Mouse (Mus musculus): ENCODE data around the gene Ajap1. TPM values are rescaled to one million over a fixed set of nuclear protein-coding genes. Genes with fewer than 3 reads are reported as not detected.

The Ajap1 gene
- polyA plus RNA-seq, 1 experiment from 2014 or later, result 0.20 TPM

- H3K9ac ChIP-seq, result no peak overlapping the region
- no peak overlapping the region for H3K4me3 ChIP-seq (replicated peaks)
- ATAC-seq (ENCODE audit: insufficient read depth), result no peak
- WGBS (ENCODE audit: insufficient replicate concordance), result 39% methylated on average over 9 of the region's 9 CpGs
- H3K9me3 ChIP-seq (replicated peaks), result peaks cover 11% of the 10 kb centered on the region; the same call in 1 of the 2 replicates
- H3K27ac ChIP-seq (replicated peaks), result no peak overlapping the region
- H3K27me3 ChIP-seq, result no peaks in the 10 kb centered on the region
- H3K36me3 ChIP-seq (replicated peaks), result no peaks in the 10 kb centered on the region
- no peaks in the 10 kb centered on the region for H3K4me1 ChIP-seq (replicated peaks)
- H3K4me2 ChIP-seq, result no peak overlapping the region
These were observed 124.9 kb downstream of the Ajap1 start for GRCm38 (mm10) chr4:153357539-153358242.

GRCm38 (mm10) chr4:153356236-153356635 lies 126.4 kb downstream of the Ajap1 start:
- Histone ChIP-seq H3K9me3 (replicated peaks) (0 out of 2 replicates have a peak, but pooled peaks cover 5% of the 10 kb centered on the region), H3K4me1 (replicated peaks) (no peaks in the 10 kb centered on the region), H3K36me3 (replicated peaks) (no peaks in the 10 kb centered on the region), H3K9ac (no peak overlapping the region), H3K4me2 (no peak overlapping the region), H3K4me3 (replicated peaks) (no peak overlapping the region), H3K27ac (replicated peaks) (no peak overlapping the region), H3K27me3 (no peaks in the 10 kb centered on the region)
- no peak for ATAC-seq (ENCODE audit: insufficient read depth)
- 66% methylated on average over 4 of the region's 4 CpGs for WGBS (ENCODE audit: insufficient replicate concordance)

GRCm38 (mm10) chr4:153344999-153345398 lies 137.6 kb downstream of the Ajap1 start:
- no peak for ATAC-seq (ENCODE audit: insufficient read depth)
- WGBS (ENCODE audit: insufficient replicate concordance), result 81% methylated on average over 3 of the region's 3 CpGs

GRCm38 (mm10) chr4:153340887-153341286 lies 141.7 kb downstream of the Ajap1 start:
- H3K27ac ChIP-seq (replicated peaks), result no peak overlapping the region
- no peaks in the 10 kb centered on the region for H3K36me3 ChIP-seq (replicated peaks)
- no peak overlapping the region for H3K4me2 ChIP-seq
- ATAC-seq (ENCODE audit: insufficient read depth), result no peak
- H3K4me1 ChIP-seq (replicated peaks), result no peaks in the 10 kb centered on the region
- H3K9me3 ChIP-seq (replicated peaks), result 0 out of 2 replicates have a peak, but pooled peaks cover 9% of the 10 kb centered on the region
- H3K27me3 ChIP-seq, result no peaks in the 10 kb centered on the region
- no peak overlapping the region for H3K9ac ChIP-seq
- H3K4me3 ChIP-seq (replicated peaks), result no peak overlapping the region

More at GRCm38 (mm10) chr4:153344999-153345398, 137.6 kb downstream of the Ajap1 start:
- H3K27ac ChIP-seq (replicated peaks), result no peak overlapping the region
- no peak overlapping the region for H3K4me2 ChIP-seq
- H3K36me3 ChIP-seq (replicated peaks), result no peaks in the 10 kb centered on the region
- H3K4me1 ChIP-seq (replicated peaks), result no peaks in the 10 kb centered on the region
- H3K9me3 ChIP-seq (replicated peaks), result peaks cover 7% of the 10 kb centered on the region; the same call in 1 of the 2 replicates
- no peak overlapping the region for H3K9ac ChIP-seq
- no peak overlapping the region for H3K4me3 ChIP-seq (replicated peaks)
- H3K27me3 ChIP-seq, result no peaks in the 10 kb centered on the region

- Histone ChIP-seq H3K9me3 (replicated peaks) (peaks cover 22% of the 10 kb centered on the region), H3K9ac (no peak overlapping the region), H3K27ac (replicated peaks) (no peak overlapping the region), H3K4me1 (replicated peaks) (no peaks in the 10 kb centered on the region), H3K4me3 (replicated peaks) (no peak overlapping the region), H3K27me3 (no peaks in the 10 kb centered on the region), H3K36me3 (replicated peaks) (no peaks in the 10 kb centered on the region), H3K4me2 (no peak overlapping the region)
- WGBS (ENCODE audit: insufficient replicate concordance), result 70% methylated on average over 15 of the region's 15 CpGs
- ATAC-seq (ENCODE audit: insufficient read depth), result no peak
These were observed 147.3 kb downstream of the Ajap1 start for GRCm38 (mm10) chr4:153335301-153335799.

GRCm38 (mm10) chr4:153327809-153328208 lies 154.8 kb downstream of the Ajap1 start:
- Histone ChIP-seq H3K36me3 (replicated peaks) (no peaks in the 10 kb centered on the region), H3K4me1 (replicated peaks) (no peaks in the 10 kb centered on the region), H3K27me3 (no peaks in the 10 kb centered on the region), H3K27ac (replicated peaks) (no peak overlapping the region), H3K4me2 (no peak overlapping the region), H3K9ac (no peak overlapping the region), H3K4me3 (replicated peaks) (no peak overlapping the region), H3K9me3 (replicated peaks) (peaks cover 13% of the 10 kb centered on the region; the same call in 1 of the 2 replicates)
- WGBS (ENCODE audit: insufficient replicate concordance), result 66% methylated on average over 10 of the region's 10 CpGs
- ATAC-seq (ENCODE audit: insufficient read depth), result no peak
